Mouse (Mus musculus): ENCODE data around the gene Fam213a. TPM values are rescaled to one million over a fixed set of nuclear protein-coding genes. Genes with fewer than 3 reads are reported as not detected.

The Fam213a gene
- polyA plus RNA-seq, 1 experiment from 2014 or later: 70.4 TPM

DNA sequence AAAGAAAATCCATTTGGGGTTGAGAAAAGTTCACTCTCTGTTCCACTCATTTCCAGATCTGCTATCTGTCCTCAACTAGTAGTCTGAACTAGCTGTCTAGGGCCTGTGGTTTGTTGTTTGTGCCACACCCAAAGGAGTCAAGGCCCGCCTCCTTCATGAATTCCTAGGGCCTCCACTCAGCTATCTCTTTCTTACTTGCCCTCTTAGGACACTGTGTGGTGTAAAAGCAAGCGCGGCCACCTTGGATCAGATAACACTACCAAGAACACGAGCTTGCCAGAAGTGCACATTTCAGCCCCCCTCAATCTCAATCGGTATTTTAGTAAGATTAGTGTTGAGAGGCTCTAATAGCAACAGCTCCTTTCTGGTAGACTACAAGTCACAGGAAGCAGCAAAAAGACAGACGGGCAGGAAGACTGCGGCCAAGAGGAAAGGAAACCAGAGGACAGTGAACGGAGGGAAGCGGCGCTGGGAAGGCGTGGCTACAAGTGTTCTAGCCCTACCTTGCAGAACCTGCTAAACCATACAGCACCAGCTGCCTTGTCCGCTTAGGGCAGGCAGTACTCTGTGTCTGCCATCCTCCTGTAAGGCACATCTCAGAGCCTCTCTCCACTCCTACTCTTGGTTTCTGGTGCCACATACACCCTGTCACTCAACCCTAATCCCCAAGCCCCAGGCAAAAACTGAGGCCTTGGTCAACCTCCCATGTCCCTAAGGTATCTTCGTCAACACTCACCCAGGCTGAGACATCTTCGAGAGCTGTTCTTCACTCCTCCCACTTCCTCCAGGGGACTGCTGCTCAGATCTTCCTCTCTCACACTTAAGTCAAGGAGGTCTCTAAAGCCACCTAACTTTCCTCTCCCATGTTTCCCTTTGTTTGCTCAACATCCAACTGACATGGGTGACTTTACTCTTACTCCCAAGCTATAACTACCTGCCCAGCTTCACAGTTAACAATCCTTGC is 65.9 kb downstream of the Fam213a start:
- Histone ChIP-seq H3K9me3 (ENCODE audit: control insufficient read depth, low read length) (no peaks in the 10 kb centered on the region; the same call in 1 of the 2 replicates), H3K4me2 (ENCODE audit: low read length) (no peak overlapping the region), H3K9ac (replicated peaks; ENCODE audit: low read length) (no peak overlapping the region), H3K4me1 (ENCODE audit: control insufficient read depth, insufficient read depth, low read length) (0 out of 2 replicates have a peak, but pooled peaks cover 7% of the 10 kb centered on the region), H3K4me3 (replicated peaks; ENCODE audit: low read depth, low read length) (no peak overlapping the region), H3K27me3 (ENCODE audit: control insufficient read depth, insufficient read depth, low read length) (no peaks in the 10 kb centered on the region), H3K27ac (replicated peaks; ENCODE audit: low read depth, low read length) (no peak overlapping the region), H3K36me3 (ENCODE audit: control insufficient read depth, insufficient read depth, low read length) (peaks cover 7% of the 10 kb centered on the region; the same call in 1 of the 2 replicates)
- DNase-seq (no peak), ATAC-seq (ENCODE audit: low FRiP score, low TSS enrichment) (no peak)
- 91% methylated on average over 14 of the region's 14 CpGs for WGBS

DNA sequence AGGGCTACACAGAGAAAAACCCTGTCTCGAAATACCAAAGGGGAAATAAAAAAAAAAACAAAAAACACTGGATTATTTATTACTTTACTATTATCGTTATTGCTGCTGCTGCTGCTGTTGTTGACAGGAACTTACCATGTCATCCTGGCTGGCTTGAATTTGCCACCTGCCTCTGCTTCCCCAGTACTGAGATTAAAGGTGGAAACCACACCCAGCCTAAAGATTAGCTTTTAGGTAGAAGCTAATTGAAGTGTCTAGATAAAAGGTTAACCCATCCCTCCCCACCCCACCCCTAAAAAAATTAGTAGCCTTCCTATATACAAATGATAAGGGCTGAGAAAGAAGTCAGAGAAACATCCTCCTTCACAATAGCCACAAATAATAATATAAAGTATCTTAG is 69.8 kb downstream of the Fam213a start:
- Histone ChIP-seq H3K9me3 (ENCODE audit: control insufficient read depth, low read length) (no peaks in the 10 kb centered on the region; the same call in 1 of the 2 replicates), H3K9ac (replicated peaks; ENCODE audit: low read length) (no peak overlapping the region), H3K36me3 (ENCODE audit: control insufficient read depth, insufficient read depth, low read length) (peaks cover 7% of the 10 kb centered on the region; the same call in 1 of the 2 replicates), H3K4me1 (ENCODE audit: control insufficient read depth, insufficient read depth, low read length) (no peaks in the 10 kb centered on the region), H3K4me2 (ENCODE audit: low read length) (no peak overlapping the region), H3K4me3 (replicated peaks; ENCODE audit: low read depth, low read length) (no peak overlapping the region), H3K27me3 (ENCODE audit: control insufficient read depth, insufficient read depth, low read length) (no peaks in the 10 kb centered on the region), H3K27ac (replicated peaks; ENCODE audit: low read depth, low read length) (no peak overlapping the region)
- ATAC-seq (ENCODE audit: low FRiP score, low TSS enrichment): no peak
- DNase-seq: no peak
- 91% methylated on average over 2 of the region's 2 CpGs for WGBS

Other genes starting within 250 kb of the Fam213a start
- 1.9 and 2.6 TPM in 2 replicates for gene Sh2d4b, start 120.5 kb downstream of the Fam213a start, polyA plus RNA-seq (2014; fragmentation: Nextera tagmentation; extraction: Ambion mirVana)
- gene Tspan14, start 47.0 kb downstream of the Fam213a start, polyA plus RNA-seq (2014; fragmentation: Nextera tagmentation; extraction: Ambion mirVana): 57.2 and 79.6 TPM in 2 replicates
- 0.28 and 1.3 TPM in 2 replicates for gene Dydc2, start 55.4 kb upstream of the Fam213a start, polyA plus RNA-seq (2014; fragmentation: Nextera tagmentation; extraction: Ambion mirVana)
- not detected in 2 replicates for gene Dydc1, start 59.1 kb upstream of the Fam213a start, polyA plus RNA-seq (2014; fragmentation: Nextera tagmentation; extraction: Ambion mirVana)
- not detected in 2 replicates for gene Mat1a, start 91.2 kb upstream of the Fam213a start, polyA plus RNA-seq (2014; fragmentation: Nextera tagmentation; extraction: Ambion mirVana)
- gene Sftpa1, start 118.0 kb upstream of the Fam213a start, polyA plus RNA-seq (2014; fragmentation: Nextera tagmentation; extraction: Ambion mirVana): not detected in 2 replicates
- not detected in 2 replicates for gene Mbl1, start 137.7 kb upstream of the Fam213a start, polyA plus RNA-seq (2014; fragmentation: Nextera tagmentation; extraction: Ambion mirVana)
- not detected in 2 replicates for gene Sftpd, start 171.4 kb upstream of the Fam213a start, polyA plus RNA-seq (2014; fragmentation: Nextera tagmentation; extraction: Ambion mirVana)

Data from midbrain, embryonic 14.5 days (tissue).